Mouse (Mus musculus) brain, embryonic 14.5 days (tissue): Measurements from ENCODE around the gene Speer4d.
"Not testable (repeated sequence)": the region's sequence is repeated elsewhere in the genome, so short reads cannot be mapped to it uniquely, and the experiment has no call there.

Source experiments
- CTCF ChIP-seq: fragments of 200-500 bp; IDR thresholded peaks from 2 replicates; pipeline ENCODE4 v1.5.1; 2012; ENCODE audit warnings: inconsistent platforms, mild to moderate bottlenecking, moderate library complexity, borderline replicate concordance; ENCODE audit not compliant: insufficient read depth, insufficient read length; ENCODE audit errors: extremely low read depth
- POLR2A ChIP-seq: fragments of 200-500 bp; IDR thresholded peaks from 2 replicates; pipeline ENCODE4 v1.6.1; 2012; ENCODE audit warnings: mild to moderate bottlenecking, inconsistent platforms, borderline replicate concordance; ENCODE audit not compliant: poor library complexity, insufficient read depth, insufficient read length, severe bottlenecking; ENCODE audit errors: extremely low read depth

DNA sequence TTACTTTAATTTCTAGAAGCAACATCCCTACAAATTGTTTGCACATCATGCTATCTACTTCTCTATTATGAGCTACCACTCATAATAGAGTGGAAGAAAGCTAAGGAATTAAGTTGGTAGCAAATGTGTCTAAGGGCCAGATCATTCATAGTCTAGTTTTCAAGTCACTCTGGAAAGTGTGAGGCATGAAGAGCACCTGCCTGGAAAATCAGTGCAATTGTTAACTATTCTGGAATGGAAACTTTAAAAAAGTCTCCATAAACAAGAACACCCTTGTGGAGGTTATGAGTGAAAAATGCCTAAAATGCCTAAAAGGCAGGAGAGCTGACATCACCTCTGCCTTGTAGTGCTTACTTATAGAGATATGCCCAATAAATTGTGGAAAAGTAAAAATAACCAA is 45.1 kb upstream of the Speer4d start:
- TF ChIP-seq POLR2A, CTCF: not testable (repeated sequence)
